ENCODE assay signal across 8 mouse cellular contexts in genomic region chr11:30952829-30953228, GRCm38 (mm10). TPM values are rescaled to one million over a fixed set of nuclear protein-coding genes. Genes with fewer than 3 reads are reported as not detected.
A peak's percentile ranks its signal among the peaks of the same experiment; 100 is the strongest.
DNase-seq lines count a peak whose midpoint lies in the region; ATAC-seq and TF ChIP-seq lines count a peak whose summit lies in the region.

No protein-coding gene starts in this region.

- H3K36me3 ChIP-seq in CH12.LX (replicated peaks in 1 of 2; ENCODE audit: control insufficient read depth in 1 of 2, insufficient read depth in 1 of 2, low read length in 1 of 2) = peaks cover 15 to 48% of the 10 kb centered on the region in 2 experiments
- H3K36me3 ChIP-seq in forebrain, embryonic 11.5 days (ENCODE audit: control insufficient read depth, insufficient read depth, low read length) = no peaks in the 10 kb centered on the region
- peaks cover 49% of the 10 kb centered on the region for H3K36me3 ChIP-seq in liver, embryonic 12.5 days

- in situ Hi-C loops in CH12.LX (cut with MboI; ENCODE audit: low pct_ligation_motif_present, low pct_unique_long_range_greater_than_20kb, low sequenced_read_pairs) = no loop called here

- H3K4me2 ChIP-seq in CH12.LX (ENCODE audit: insufficient read depth, low read depth, poor library complexity, severe bottlenecking) = peak overlapping the region; percentile 97
- H3K4me2 ChIP-seq in forebrain, embryonic 11.5 days (ENCODE audit: low read depth, low read length, severe bottlenecking) = peak overlapping the region; percentile 59
- H3K4me2 ChIP-seq in liver, embryonic 12.5 days = peak overlapping the region; percentile 78

- no peak for ATAC-seq in CD4-positive, CD25-positive, alpha-beta regulatory T cell, adult 4 months
- no peak for ATAC-seq in forebrain, embryonic 11.5 days (replicated peaks; ENCODE audit: low FRiP score)
- ATAC-seq in liver, embryonic 12.5 days = peak; percentile 30; the same call in 1 of the 2 replicates

- peak; percentile 6 for DNase-seq in CD4-positive, CD25-positive, alpha-beta regulatory T cell, adult 2 months (ENCODE audit: low read depth, low spot score)
- no peak for DNase-seq in CH12.LX (ENCODE audit: extremely low read depth)
- no peak for DNase-seq in forebrain, embryonic 11.5 days (ENCODE audit: low spot score)
- no peak for DNase-seq in right cerebral cortex, postnatal 10 days (ENCODE audit: low spot score in 2 of 2)
- DNase-seq in layer of hippocampus, adult 11-12 months (ENCODE audit: low spot score) = no peak
- no peak for DNase-seq in urinary bladder, postnatal 4 days (ENCODE audit: low spot score in 2 of 2)

- TF ChIP-seq EP300 in CH12.LX (IDR thresholded peaks at IDR 0.05; ENCODE audit: low read length) = no peak

- peak overlapping the region; percentile 88 for H3K9ac ChIP-seq in CH12.LX (ENCODE audit: insufficient read depth, low read depth)
- H3K9ac ChIP-seq in forebrain, embryonic 11.5 days (ENCODE audit: low read length) = peak overlapping the region; percentile 6; the same call in 1 of the 2 replicates
- peak overlapping the region; percentile 90 for H3K9ac ChIP-seq in liver, embryonic 12.5 days

- TF ChIP-seq POLR2A in CH12.LX (IDR thresholded peaks at IDR 0.05; ENCODE audit: low read depth, low read length) = no peak

- peaks cover 0 to 19% of the 10 kb centered on the region in 2 experiments; a peak in 2 of 4 replicates for H3K4me1 ChIP-seq in CH12.LX (ENCODE audit: control insufficient read depth in 1 of 2, insufficient read depth in 2 of 2)
- H3K4me1 ChIP-seq in forebrain, embryonic 11.5 days (replicated peaks; ENCODE audit: control insufficient read depth, insufficient read depth, low read length) = 0 out of 2 replicates have a peak, but pooled peaks cover 4% of the 10 kb centered on the region
- H3K4me1 ChIP-seq in liver, embryonic 12.5 days = peaks cover 19% of the 10 kb centered on the region

- H3K27me3 ChIP-seq in CH12.LX (replicated peaks) = no peaks in the 10 kb centered on the region
- no peaks in the 10 kb centered on the region for H3K27me3 ChIP-seq in forebrain, embryonic 11.5 days (ENCODE audit: control insufficient read depth, insufficient read depth, low read length)
- H3K27me3 ChIP-seq in liver, embryonic 12.5 days (replicated peaks) = no peaks in the 10 kb centered on the region

- H3K9me3 ChIP-seq in CH12.LX (replicated peaks; ENCODE audit: low read length) = no peaks in the 10 kb centered on the region
- no peaks in the 10 kb centered on the region; the same call in 1 of the 2 replicates for H3K9me3 ChIP-seq in forebrain, embryonic 11.5 days (ENCODE audit: control insufficient read depth, low read length)
- H3K9me3 ChIP-seq in liver, embryonic 12.5 days (replicated peaks) = no peaks in the 10 kb centered on the region

- peaks cover 16% of the 10 kb centered on the region for H3K79me2 ChIP-seq in CH12.LX (replicated peaks; ENCODE audit: control insufficient read depth, extremely low read depth, insufficient read depth, poor library complexity, severe bottlenecking)

- no peak overlapping the region for H3K27ac ChIP-seq in CH12.LX (ENCODE audit: insufficient read depth, low read depth)
- no peak overlapping the region for H3K27ac ChIP-seq in forebrain, embryonic 11.5 days (ENCODE audit: low read depth, low read length)
- H3K27ac ChIP-seq in liver, embryonic 12.5 days = peak overlapping the region; percentile 92

- H3K4me3 ChIP-seq in CH12.LX (replicated peaks in 1 of 3; ENCODE audit: low read depth in 2 of 3, low read length in 2 of 3, poor library complexity in 1 of 3) = peak overlapping the region; percentile 68 to 93 (median 89)
- peak overlapping the region; percentile 76 for H3K4me3 ChIP-seq in forebrain, embryonic 11.5 days (ENCODE audit: low read depth, low read length)
- H3K4me3 ChIP-seq in liver, embryonic 12.5 days = peak overlapping the region; percentile 89

- WGBS in forebrain, embryonic 11.5 days = 70% methylated on average over 5 of the region's 5 CpGs
- WGBS in liver, embryonic 12.5 days (ENCODE audit: insufficient replicate concordance) = 48% methylated on average over 5 of the region's 5 CpGs

- dilution Hi-C loops in CH12.LX (cut with MboI; ENCODE audit: extremely low pct_ligation_motif_present, extremely low pct_unique_long_range_greater_than_20kb, low sequenced_read_pairs) = no loop called here

- TF ChIP-seq CTCF in CH12.LX (conservative IDR thresholded peaks at IDR 0.05 in 1 of 2, IDR thresholded peaks at IDR 0.05 in 1 of 2; ENCODE audit: low read depth in 2 of 2, low read length in 2 of 2) = no peak

- no peak for TF ChIP-seq RAD21 in CH12.LX (IDR thresholded peaks at IDR 0.05; ENCODE audit: low read depth, low read length)

TF ChIP-seq in CH12.LX, 34 proteins besides CTCF, POLR2A, EP300 and RAD21:
- no peak for TF ChIP-seq TBP (conservative IDR thresholded peaks at IDR 0.05; ENCODE audit: low read depth, low read length)
- no peak for TF ChIP-seq USF1 (IDR thresholded peaks at IDR 0.05; ENCODE audit: low read depth, low read length)
- TF ChIP-seq SIN3A (IDR thresholded peaks at IDR 0.05; ENCODE audit: low read length) = no peak
- TF ChIP-seq KAT2A (IDR thresholded peaks at IDR 0.05; ENCODE audit: insufficient replicate concordance, low read length) = no peak
- TF ChIP-seq RCOR1 (conservative IDR thresholded peaks at IDR 0.05; ENCODE audit: low read depth, low read length) = no peak
- TF ChIP-seq ZC3H11A (IDR thresholded peaks at IDR 0.05; ENCODE audit: low read depth, low read length) = no peak
- no peak for TF ChIP-seq IRF4 (IDR thresholded peaks at IDR 0.05; ENCODE audit: low read depth, low read length)
- TF ChIP-seq HCFC1 (IDR thresholded peaks at IDR 0.05; ENCODE audit: low read depth, low read length) = no peak
- no peak for TF ChIP-seq ZKSCAN1 (IDR thresholded peaks at IDR 0.05; ENCODE audit: borderline replicate concordance, low read depth, low read length)
- no peak for TF ChIP-seq ZMIZ1 (IDR thresholded peaks at IDR 0.05; ENCODE audit: low read depth, low read length)
- no peak for TF ChIP-seq BHLHE40 (IDR thresholded peaks at IDR 0.05; ENCODE audit: low read depth, low read length)
- TF ChIP-seq NELFE (IDR thresholded peaks at IDR 0.05; ENCODE audit: low read depth, low read length) = no peak
- TF ChIP-seq JUND (conservative IDR thresholded peaks at IDR 0.05; ENCODE audit: low read depth, low read length) = no peak
- no peak for TF ChIP-seq MAX (IDR thresholded peaks at IDR 0.05; ENCODE audit: low read length)
TF ChIP-seq in CH12.LX: peak in this region for 0.

RNA-seq across cellular contexts. Expression of gene Erlec1, which starts 1.3 kb away (rescaled TPM):
- 10 to 100 TPM in 1 of 2 experiments, 1 to 10 TPM in 1; 7.3 to 12.5 TPM for polyA plus RNA-seq in CD4-positive, CD25-positive, alpha-beta regulatory T cell, adult 4 months (2017; shearing (Covaris generic))
- total RNA-seq in CH12.LX (2012; rRNA removed) = 11.7 and 16.7 TPM in 2 replicates
- total RNA-seq in CH12.LX (2014; rRNA removed) = 24.5 and 27.9 TPM in 2 replicates
- polyA plus RNA-seq in CH12.LX (2012; ENCODE audit: insufficient read length, low read depth) = 49.6 and 52.3 TPM in 2 replicates
- polyA plus RNA-seq in forebrain, embryonic 11.5 days (2014; fragmentation: Nextera tagmentation; extraction: Ambion mirVana) = 9.0 TPM in 2 replicates
- 5.0 and 6.3 TPM in 2 replicates for polyA plus RNA-seq in liver, embryonic 12.5 days (2016; fragmentation: Nextera tagmentation; extraction: Ambion mirVana)

RNA-seq across cellular contexts. Expression of gene Chac2, which starts 33.3 kb away (rescaled TPM):
- polyA plus RNA-seq in CD4-positive, CD25-positive, alpha-beta regulatory T cell, adult 4 months (2017; shearing (Covaris generic)) = 10 to 100 TPM in 1 of 2 experiments, 1 to 10 TPM in 1; 8.8 to 10.1 TPM
- total RNA-seq in CH12.LX (2012; rRNA removed) (8.7 and 11.0 TPM in 2 replicates), CH12.LX (2014; rRNA removed) (25.0 and 26.9 TPM in 2 replicates)
- 9.2 and 9.6 TPM in 2 replicates for polyA plus RNA-seq in CH12.LX (2012; ENCODE audit: insufficient read length, low read depth)
- 13.5 and 14.2 TPM in 2 replicates for polyA plus RNA-seq in forebrain, embryonic 11.5 days (2014; fragmentation: Nextera tagmentation; extraction: Ambion mirVana)
- polyA plus RNA-seq in liver, embryonic 12.5 days (2016; fragmentation: Nextera tagmentation; extraction: Ambion mirVana) = 63.5 and 66.3 TPM in 2 replicates

Comparison
In these comparisons a context has a peak if more than half of its experiments do, and no peak if none do; other contexts are left out.
1. H3K9ac ChIP-seq: peak in every context shown above with its lines; median percentile 90 in liver, embryonic 12.5 days; 88 in CH12.LX; 6 in forebrain, embryonic 11.5 days.